Mouse (Mus musculus): Measurements from ENCODE around the gene Klhl8.

The Klhl8 gene

DNA sequence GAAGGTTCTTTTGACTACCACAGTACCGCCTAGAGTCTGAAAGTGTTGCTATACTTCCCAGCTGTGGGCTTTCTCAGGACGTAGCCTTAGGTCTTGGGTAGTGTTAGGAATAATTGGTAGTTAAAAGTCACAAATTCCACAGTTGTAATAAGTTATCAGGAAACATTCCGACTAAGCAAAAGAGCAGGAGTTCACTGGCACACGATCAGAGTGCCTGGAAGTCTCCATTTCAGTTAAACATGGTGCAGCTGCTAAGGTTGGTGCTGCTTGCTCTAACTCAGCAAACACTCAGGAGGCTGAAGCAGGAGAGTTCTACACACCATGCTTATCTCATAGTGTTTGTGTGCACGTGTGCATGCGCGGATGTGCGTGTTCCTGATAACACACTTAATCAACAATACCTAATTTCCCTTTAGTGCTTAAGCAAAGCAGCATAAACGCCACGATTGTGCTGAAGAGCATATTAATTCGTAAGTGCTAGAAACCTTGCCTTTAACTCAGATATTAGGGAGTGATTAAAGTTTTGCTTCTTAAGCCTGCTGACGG, 97.0 kb downstream of the Klhl8 start:
- in situ Hi-C loops (cut with MboI, MseI), result no loop called here

DNA sequence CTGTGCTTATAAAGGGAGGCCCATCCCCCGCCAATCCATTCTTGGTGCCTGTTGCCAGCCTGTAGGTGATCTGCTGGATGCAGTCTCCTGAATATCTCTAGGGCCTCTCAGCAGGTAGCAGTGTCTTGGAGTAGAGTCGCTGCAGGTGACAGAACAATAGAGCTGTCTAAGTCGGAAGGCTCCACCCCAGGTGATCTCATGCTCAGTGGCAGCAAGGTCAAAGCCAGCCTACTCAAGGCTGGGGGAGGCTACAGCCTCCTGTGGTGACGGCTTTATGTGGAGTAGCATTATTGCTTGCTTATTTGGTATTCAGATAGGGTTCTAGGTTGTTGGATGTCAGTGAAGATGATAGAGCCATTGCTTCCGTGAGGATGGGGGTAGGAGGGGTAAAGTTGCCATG, 97.8 kb downstream of the Klhl8 start:
- in situ Hi-C loops (cut with MboI, MseI), result no loop called here

Measured in regulatory T cell (primary cell).